Mouse (Mus musculus) ES-E14 (cell line): ENCODE results near the gene Rusc1.

Experiments used
- CHD2 ChIP-seq: IDR thresholded peaks from 2 replicates; pipeline ENCODE4 v1.6.1; 2014; ENCODE audit warnings: mild to moderate bottlenecking, low read depth, low read length, inconsistent platforms
- HCFC1 ChIP-seq: IDR thresholded peaks from 2 replicates; pipeline ENCODE4 v1.6.1; 2012; ENCODE audit warnings: low read length, inconsistent platforms, borderline replicate concordance; ENCODE audit not compliant: insufficient read depth
- MAFK ChIP-seq: IDR thresholded peaks from 2 replicates; pipeline ENCODE4 v1.6.1; 2014; ENCODE audit warnings: mild to moderate bottlenecking, low read depth, low read length, inconsistent platforms; ENCODE audit not compliant: insufficient read depth
- ZC3H11A ChIP-seq: IDR thresholded peaks from 2 replicates; pipeline ENCODE4 v1.6.1; 2012; ENCODE audit warnings: low read depth, mild to moderate bottlenecking, inconsistent platforms, low read length, borderline replicate concordance
- ZNF384 ChIP-seq: IDR thresholded peaks from 2 replicates; pipeline ENCODE4 v1.6.1; 2012; ENCODE audit warnings: low read depth, low read length, inconsistent platforms

GRCm38 (mm10) chr3:89084654-89085190 is 8.4 kb downstream of the Rusc1 start:
- TF ChIP-seq ZNF384 (no peak), HCFC1 (no peak), MAFK (no peak), ZC3H11A (no peak), CHD2 (no peak)
